Mouse (Mus musculus) kidney, adult 2 months (tissue): Measurements from ENCODE around the gene Bdkrb2.

ENCODE experiments used
- CTCF ChIP-seq: fragments of 200-500 bp; conservative IDR thresholded peaks from 2 replicates; pipeline ENCODE4 v1.5.1; 2011; ENCODE audit warnings: low read depth, mild to moderate bottlenecking, control low read depth, low read length, moderate library complexity, mixed read lengths; ENCODE audit not compliant: insufficient read depth, insufficient read length
- POLR2A ChIP-seq: fragments of 200-500 bp; IDR thresholded peaks from one replicate; pipeline ENCODE4 v1.6.1; 2011; ENCODE audit warnings: low read depth, low read length, control low read depth

DNA sequence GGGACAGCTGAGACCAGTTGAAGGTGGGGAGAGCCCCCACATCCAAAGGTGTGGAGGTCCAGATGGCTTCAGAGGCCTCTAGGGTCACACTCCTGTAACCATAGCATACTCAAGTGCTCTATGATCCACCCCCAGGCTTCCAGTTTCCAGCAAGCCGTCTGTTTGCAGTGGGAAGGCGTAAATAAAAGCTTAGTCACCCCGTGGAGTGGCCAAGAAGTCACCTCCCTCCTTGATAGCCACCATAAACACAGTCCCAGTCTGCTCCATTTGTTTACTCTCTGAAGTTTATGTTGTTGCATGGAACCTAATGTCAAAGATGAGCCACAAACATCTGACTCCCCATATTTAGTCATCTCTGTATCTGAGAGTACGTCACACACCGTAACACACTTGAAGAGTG lies 25.9 kb upstream of the Bdkrb2 start:
- TF ChIP-seq CTCF (no peak), POLR2A (no peak)
